Mouse (Mus musculus) kidney, adult 2 months (tissue): Measurements from ENCODE around the gene 1110032F04Rik. TPM values are rescaled to one million over a fixed set of nuclear protein-coding genes. Genes with fewer than 3 reads are reported as not detected.

Source experiments
- DNase-seq: peaks from one replicate; pipeline ENCODE4 v3.0.0; 2021
- H3K27ac ChIP-seq: fragments of 200-500 bp; 2 replicates; pipeline ENCODE4 v1.5.1; 2012; ENCODE audit warnings: low read depth, low read length, control low read depth, inconsistent platforms; ENCODE audit not compliant: insufficient read depth
- H3K27me3 ChIP-seq: fragments of 200-500 bp; replicated peaks from 2 replicates; pipeline ENCODE4 v1.6.1; 2012; ENCODE audit warnings: mild to moderate bottlenecking, moderate library complexity, low read length, inconsistent platforms; ENCODE audit not compliant: control insufficient read depth, insufficient read depth
- H3K36me3 ChIP-seq: fragments of 200-500 bp; 2 replicates; pipeline ENCODE4 v1.6.1; 2012; ENCODE audit warnings: mild to moderate bottlenecking, moderate library complexity, low read length, inconsistent platforms; ENCODE audit not compliant: control insufficient read depth, insufficient read depth
- H3K4me1 ChIP-seq: fragments of 200-500 bp; 2 replicates; pipeline ENCODE4 v1.6.1; 2011; ENCODE audit warnings: low read length; ENCODE audit not compliant: control insufficient read depth, insufficient read depth
- H3K4me3 ChIP-seq: fragments of 200-500 bp; 2 replicates; pipeline ENCODE4 v1.5.1; 2011; ENCODE audit warnings: mild to moderate bottlenecking, low read depth, low read length, control low read depth; ENCODE audit not compliant: insufficient read depth
- CTCF ChIP-seq: fragments of 200-500 bp; conservative IDR thresholded peaks from 2 replicates; pipeline ENCODE4 v1.5.1; 2011; ENCODE audit warnings: low read depth, mild to moderate bottlenecking, control low read depth, low read length, moderate library complexity, mixed read lengths; ENCODE audit not compliant: insufficient read depth, insufficient read length
- POLR2A ChIP-seq: fragments of 200-500 bp; IDR thresholded peaks from one replicate; pipeline ENCODE4 v1.6.1; 2011; ENCODE audit warnings: low read depth, low read length, control low read depth
- WGBS: fragments of 180-500 bp; shearing (Covaris S2); methylation state at CpG from one replicate; pipeline ENCODE4 v1.1.7; 2018; 5-methylcytosine and 5-hydroxymethylcytosine counted together
- polyA plus RNA-seq: library from polyadenylated mRNA; depleted of rRNA; stranded (reverse); fragments of >200 nt; gene quantifications from 2 replicates; pipeline ENCODE4 v1.2.3, GENCODE M21; 2012; rRNA removed

1110032F04Rik gene
- polyA plus RNA-seq, 1 experiment: 1.9 TPM

- no peak for DNase-seq
- Histone ChIP-seq H3K27ac (no peak overlapping the region), H3K36me3 (no peaks in the 10 kb centered on the region; the same call in 1 of the 2 replicates), H3K4me3 (no peak overlapping the region), H3K27me3 (no peaks in the 10 kb centered on the region), H3K4me1 (no peaks in the 10 kb centered on the region)
- WGBS: 97% methylated on average over 4 of the region's 4 CpGs
- TF ChIP-seq CTCF (no peak), POLR2A (no peak)
Observed at GRCm38 (mm10) chr3:68907509-68907908, 38.1 kb downstream of the 1110032F04Rik start.

Other genes with a start within 250 kb of the 1110032F04Rik start
- 0.27 and 0.39 TPM in 2 replicates for gene Il12a, start 178.9 kb upstream of the 1110032F04Rik start, polyA plus RNA-seq
- gene Ift80, start 135.0 kb downstream of the 1110032F04Rik start, polyA plus RNA-seq: 3.8 and 4.2 TPM in 2 replicates
- 2.5 and 3.0 TPM in 2 replicates for gene Smc4, start 135.2 kb downstream of the 1110032F04Rik start, polyA plus RNA-seq
- 0.34 and 0.42 TPM in 2 replicates for gene Trim59, start 175.2 kb downstream of the 1110032F04Rik start, polyA plus RNA-seq